Comparison of ENCODE assay signal across 19 mouse cellular contexts in genomic region chr3:88411681-88412080, GRCm38 (mm10). TPM values are rescaled to one million over a fixed set of nuclear protein-coding genes. Genes with fewer than 3 reads are reported as not detected.
DNase-seq lines count a peak whose midpoint lies in the region; ATAC-seq and TF ChIP-seq lines count a peak whose summit lies in the region.
"Had no signal": no experiment of that assay in that cellular context is flagged by ENCODE, and none has a peak within 500 bp of the region (broad histone marks: within the 10 kb centered on the region; RNA-seq: fewer than 3 reads in every experiment).

No protein-coding gene starts in this region.

- intact Hi-C loops in heart, postnatal 10 days (cut with DNase I) = loop anchor here (2.0 kb wide), 1 partner anchor 13 kb away; the partner anchor contains the start of gene Slc25a44

- peaks cover 29% of the 10 kb centered on the region for H3K36me3 ChIP-seq in liver, postnatal 0 days (replicated peaks; ENCODE audit: insufficient read depth, low read length)
- peaks cover 5% of the 10 kb centered on the region for H3K36me3 ChIP-seq in stomach, postnatal 0 days (ENCODE audit: control insufficient read depth, insufficient read depth, low read length)

- peak overlapping the region; percentile 85 for H3K4me2 ChIP-seq in liver, postnatal 0 days (ENCODE audit: low read depth, low read length)
- no peak overlapping the region for H3K4me2 ChIP-seq in stomach, postnatal 0 days (replicated peaks; ENCODE audit: low read depth)

- TF ChIP-seq EP300 in liver, postnatal 0 days (IDR thresholded peaks at IDR 0.05; ENCODE audit: low read depth) = peak; percentile 74
- TF ChIP-seq EP300 in stomach, postnatal 0 days (optimal IDR thresholded peaks at IDR 0.05) = no peak

- peak overlapping the region; percentile 96 for H3K27ac ChIP-seq in liver, postnatal 0 days (ENCODE audit: low read depth)
- no peak overlapping the region for H3K27ac ChIP-seq in stomach, postnatal 0 days (replicated peaks)
- H3K27ac ChIP-seq: forebrain, embryonic 15.5 days had no signal

- no peak for TF ChIP-seq CTCF in liver, postnatal 0 days (IDR thresholded peaks at IDR 0.05; ENCODE audit: low read depth)
- TF ChIP-seq CTCF in stomach, postnatal 0 days (IDR thresholded peaks at IDR 0.05; ENCODE audit: low read depth) = no peak

- no peaks in the 10 kb centered on the region for H3K9me3 ChIP-seq in liver, postnatal 0 days (ENCODE audit: low read length)
- no peaks in the 10 kb centered on the region for H3K9me3 ChIP-seq in stomach, postnatal 0 days (ENCODE audit: control insufficient read depth, low read length)
- H3K9me3 ChIP-seq: forebrain, embryonic 15.5 days had no signal

- DNase-seq in adrenal gland, adult 8-10 months = peak; percentile 66
- DNase-seq in adrenal gland, postnatal 4 days (ENCODE audit: low spot score in 2 of 2) = no peak
- peak; percentile 66 for DNase-seq in adrenal gland, postnatal 10 days
- DNase-seq in heart, postnatal 10 days = peak; percentile 27 to 43
- DNase-seq in liver, postnatal 0 days = peak; percentile 75
- no peak for DNase-seq in ovary, postnatal 36 days (ENCODE audit: low spot score)
- no peak for DNase-seq in stomach, postnatal 0 days (ENCODE audit: low spot score)
- DNase-seq: lung, adult 2 months; right cerebral cortex, postnatal 4 days; thymus, adult 18-20 months had no signal

- H3K4me3 ChIP-seq in liver, postnatal 0 days (ENCODE audit: low read depth, low read length) = no peak overlapping the region
- H3K4me3 ChIP-seq in stomach, postnatal 0 days (ENCODE audit: low read depth, low read length) = no peak overlapping the region
- H3K4me3 ChIP-seq: forebrain, embryonic 15.5 days had no signal

- H3K4me1 ChIP-seq in liver, postnatal 0 days (ENCODE audit: insufficient read depth) = peaks cover 58% of the 10 kb centered on the region
- no peaks in the 10 kb centered on the region for H3K4me1 ChIP-seq in stomach, postnatal 0 days (replicated peaks; ENCODE audit: control insufficient read depth, insufficient read depth)

- ATAC-seq in liver, postnatal 0 days = peak; percentile 22
- no peak for ATAC-seq in megakaryocyte-erythroid progenitor cell, adult 5-6 weeks (replicated peaks; ENCODE audit: low FRiP score, low TSS enrichment, poor library complexity, severe bottlenecking)
- no peak for ATAC-seq in stomach, postnatal 0 days (ENCODE audit: low FRiP score, low TSS enrichment)
- ATAC-seq: forebrain, embryonic 15.5 days had no signal

- no peaks in the 10 kb centered on the region for H3K27me3 ChIP-seq in liver, postnatal 0 days (ENCODE audit: insufficient read depth, low read length)
- no peaks in the 10 kb centered on the region for H3K27me3 ChIP-seq in stomach, postnatal 0 days (ENCODE audit: control insufficient read depth, insufficient read depth, low read length)
- H3K27me3 ChIP-seq: forebrain, embryonic 15.5 days had no signal

- WGBS in liver, postnatal 0 days (ENCODE audit: insufficient replicate concordance) = 59% methylated on average over 4 of the region's 4 CpGs
- 85% methylated on average over 4 of the region's 4 CpGs for WGBS in stomach, postnatal 0 days

- peak overlapping the region; percentile 36 for H3K9ac ChIP-seq in liver, postnatal 0 days (replicated peaks)
- H3K9ac ChIP-seq in stomach, postnatal 0 days (ENCODE audit: low read length) = no peak overlapping the region
- H3K9ac ChIP-seq: forebrain, embryonic 15.5 days had no signal

RNA-seq across cellular contexts. Expression of gene Pmf1, which starts 1.6 kb away (rescaled TPM):
- 10 to 100 TPM; 31.5 to 46.9 (median 34.3) TPM for total RNA-seq in adrenal gland, adult 8-10 months (2022)
- total RNA-seq in adrenal gland, postnatal 4 days (2021) = 10 to 100 TPM; 78.8 to 79.0 TPM
- total RNA-seq in adrenal gland, postnatal 10 days (2021) = 10 to 100 TPM; 60.2 to 62.6 TPM
- 10 to 100 TPM; 43.4 to 49.5 TPM for total RNA-seq in heart, postnatal 10 days (2021)
- 59.5 and 64.3 TPM in 2 replicates for polyA plus RNA-seq in liver, postnatal 0 days (2015; fragmentation: Nextera tagmentation; extraction: Ambion mirVana)
- total RNA-seq in megakaryocyte-erythroid progenitor cell, adult 5-6 weeks (2014; fragmentation: Nextera tagmentation) = 188 and 207 TPM in 2 replicates
- total RNA-seq in megakaryocyte-erythroid progenitor cell, adult 5-6 weeks (2017) = 87.9 and 145 TPM in 2 replicates
- 55.6 and 58.1 TPM in 2 replicates for polyA plus RNA-seq in stomach, postnatal 0 days (2015; fragmentation: Nextera tagmentation; extraction: Ambion mirVana)

RNA-seq across cellular contexts. Expression of gene Slc25a44, which starts 13.3 kb away (rescaled TPM):
- total RNA-seq in adrenal gland, adult 8-10 months (2022) = 10 to 100 TPM; 44.3 to 50.8 (median 47.0) TPM
- 10 to 100 TPM; 34.9 to 35.7 TPM for total RNA-seq in adrenal gland, postnatal 4 days (2021)
- total RNA-seq in adrenal gland, postnatal 10 days (2021) = 10 to 100 TPM; 37.8 to 47.6 TPM
- 10 to 100 TPM; 15.2 to 16.3 TPM for total RNA-seq in heart, postnatal 10 days (2021)
- 9.0 and 9.2 TPM in 2 replicates for polyA plus RNA-seq in liver, postnatal 0 days (2015; fragmentation: Nextera tagmentation; extraction: Ambion mirVana)
- total RNA-seq in megakaryocyte-erythroid progenitor cell, adult 5-6 weeks (2014; fragmentation: Nextera tagmentation) = 28.0 and 30.2 TPM in 2 replicates
- total RNA-seq in megakaryocyte-erythroid progenitor cell, adult 5-6 weeks (2017) = 18.9 and 31.7 TPM in 2 replicates
- 9.7 and 9.8 TPM in 2 replicates for polyA plus RNA-seq in stomach, postnatal 0 days (2015; fragmentation: Nextera tagmentation; extraction: Ambion mirVana)

RNA-seq across cellular contexts. Expression of gene Bglap, which starts 27.4 kb away (rescaled TPM):
- 1 to 10 TPM in 2 of 4 experiments, under 1 TPM in 2; 0.77 to 7.8 (median 2.5) TPM for total RNA-seq in adrenal gland, adult 8-10 months (2022)
- 1 to 10 TPM; 2.5 to 2.8 TPM for total RNA-seq in adrenal gland, postnatal 4 days (2021)
- total RNA-seq in adrenal gland, postnatal 10 days (2021) = 100 to 1,000 TPM in 1 of 2 experiments, 1 to 10 TPM in 1; 1.6 to 106 TPM
- not detected for total RNA-seq in heart, postnatal 10 days (2021)
- not detected in 2 replicates for polyA plus RNA-seq in liver, postnatal 0 days (2015; fragmentation: Nextera tagmentation; extraction: Ambion mirVana)
- 2.8 TPM in 1 of 2 replicates, not detected in the other for total RNA-seq in megakaryocyte-erythroid progenitor cell, adult 5-6 weeks (2014; fragmentation: Nextera tagmentation)
- not detected in 2 replicates for total RNA-seq in megakaryocyte-erythroid progenitor cell, adult 5-6 weeks (2017)
- 0.64 TPM in 1 of 2 replicates, not detected in the other for polyA plus RNA-seq in stomach, postnatal 0 days (2015; fragmentation: Nextera tagmentation; extraction: Ambion mirVana)
- total RNA-seq: common myeloid progenitor, adult 5-6 weeks; gastrocnemius, adult 8-10 months; layer of hippocampus, adult 18-20 months; megakaryocyte progenitor cell, adult 5-6 weeks; neutrophil, adult 5-6 weeks had no signal
- polyA plus RNA-seq: forebrain, embryonic 15.5 days; heart, postnatal 0 days; lung, adult 2 months had no signal

RNA-seq across cellular contexts. Expression of gene Bglap2, which starts 33.2 kb away (rescaled TPM):
- total RNA-seq in adrenal gland, adult 8-10 months (2022) = 1 to 10 TPM in 1 of 4 experiments, not detected in 3; 2.1 TPM
- total RNA-seq in adrenal gland, postnatal 4 days (2021) = not detected
- total RNA-seq in adrenal gland, postnatal 10 days (2021) = 10 to 100 TPM in 1 of 2 experiments, not detected in 1; 24.0 TPM
- total RNA-seq in heart, postnatal 10 days (2021) = not detected
- polyA plus RNA-seq in liver, postnatal 0 days (2015; fragmentation: Nextera tagmentation; extraction: Ambion mirVana) = not detected in 2 replicates
- total RNA-seq in megakaryocyte-erythroid progenitor cell, adult 5-6 weeks (2014; fragmentation: Nextera tagmentation) = not detected in 2 replicates
- total RNA-seq in megakaryocyte-erythroid progenitor cell, adult 5-6 weeks (2017) = not detected in 2 replicates
- 20.1 and 24.9 TPM in 2 replicates for polyA plus RNA-seq in stomach, postnatal 0 days (2015; fragmentation: Nextera tagmentation; extraction: Ambion mirVana)
- total RNA-seq: common myeloid progenitor, adult 5-6 weeks; gastrocnemius, adult 8-10 months; layer of hippocampus, adult 18-20 months; megakaryocyte progenitor cell, adult 5-6 weeks; neutrophil, adult 5-6 weeks had no signal
- polyA plus RNA-seq: forebrain, embryonic 15.5 days; heart, postnatal 0 days; intestine, embryonic 14.5 days had no signal

RNA-seq across cellular contexts. Expression of gene Bglap3, which starts 39.1 kb away (rescaled TPM):
- total RNA-seq in adrenal gland, adult 8-10 months (2022) = 1 to 10 TPM in 2 of 4 experiments, under 1 TPM in 1, not detected in 1; 0.89 to 1.9 (median 1.3) TPM
- total RNA-seq in adrenal gland, postnatal 4 days (2021) = 1 to 10 TPM in 1 of 2 experiments, under 1 TPM in 1; 0.93 to 1.1 TPM
- total RNA-seq in adrenal gland, postnatal 10 days (2021) = 10 to 100 TPM in 1 of 2 experiments, under 1 TPM in 1; 0.67 to 16.9 TPM
- not detected for total RNA-seq in heart, postnatal 10 days (2021)
- polyA plus RNA-seq in liver, postnatal 0 days (2015; fragmentation: Nextera tagmentation; extraction: Ambion mirVana) = 0.43 and 0.62 TPM in 2 replicates
- total RNA-seq in megakaryocyte-erythroid progenitor cell, adult 5-6 weeks (2014; fragmentation: Nextera tagmentation) = not detected in 2 replicates
- total RNA-seq in megakaryocyte-erythroid progenitor cell, adult 5-6 weeks (2017) = not detected in 2 replicates
- polyA plus RNA-seq in stomach, postnatal 0 days (2015; fragmentation: Nextera tagmentation; extraction: Ambion mirVana) = 199 and 225 TPM in 2 replicates
- total RNA-seq: common myeloid progenitor, adult 5-6 weeks; gastrocnemius, adult 8-10 months; megakaryocyte progenitor cell, adult 5-6 weeks; neutrophil, adult 5-6 weeks had no signal
- polyA plus RNA-seq: forebrain, embryonic 15.5 days; heart, postnatal 0 days had no signal

Comparison
In these comparisons a context has a peak if more than half of its experiments do, and no peak if none do; other contexts are left out.
1. DNase-seq: peak in adrenal gland, adult 8-10 months (single experiment), adrenal gland, postnatal 10 days (single experiment), heart, postnatal 10 days (2 of 2) and liver, postnatal 0 days (single experiment); none in adrenal gland, postnatal 4 days (0 of 2), ovary, postnatal 36 days (single experiment) and stomach, postnatal 0 days (single experiment).